Mouse (Mus musculus) kidney, adult 2 months (tissue): ENCODE measurements around the gene Tecpr1. TPM values are rescaled to one million over a fixed set of nuclear protein-coding genes. Genes with fewer than 3 reads are reported as not detected.

Experiments used
- DNase-seq: peaks from one replicate; pipeline ENCODE4 v3.0.0; 2021
- H3K27ac ChIP-seq: fragments of 200-500 bp; 2 replicates; pipeline ENCODE4 v1.5.1; 2012; ENCODE audit warnings: low read depth, low read length, control low read depth, inconsistent platforms; ENCODE audit not compliant: insufficient read depth
- H3K27me3 ChIP-seq: fragments of 200-500 bp; replicated peaks from 2 replicates; pipeline ENCODE4 v1.6.1; 2012; ENCODE audit warnings: mild to moderate bottlenecking, moderate library complexity, low read length, inconsistent platforms; ENCODE audit not compliant: control insufficient read depth, insufficient read depth
- H3K36me3 ChIP-seq: fragments of 200-500 bp; 2 replicates; pipeline ENCODE4 v1.6.1; 2012; ENCODE audit warnings: mild to moderate bottlenecking, moderate library complexity, low read length, inconsistent platforms; ENCODE audit not compliant: control insufficient read depth, insufficient read depth
- H3K4me1 ChIP-seq: fragments of 200-500 bp; 2 replicates; pipeline ENCODE4 v1.6.1; 2011; ENCODE audit warnings: low read length; ENCODE audit not compliant: control insufficient read depth, insufficient read depth
- H3K4me3 ChIP-seq: fragments of 200-500 bp; 2 replicates; pipeline ENCODE4 v1.5.1; 2011; ENCODE audit warnings: mild to moderate bottlenecking, low read depth, low read length, control low read depth; ENCODE audit not compliant: insufficient read depth
- CTCF ChIP-seq: fragments of 200-500 bp; conservative IDR thresholded peaks from 2 replicates; pipeline ENCODE4 v1.5.1; 2011; ENCODE audit warnings: low read depth, mild to moderate bottlenecking, control low read depth, low read length, moderate library complexity, mixed read lengths; ENCODE audit not compliant: insufficient read depth, insufficient read length
- POLR2A ChIP-seq: fragments of 200-500 bp; IDR thresholded peaks from one replicate; pipeline ENCODE4 v1.6.1; 2011; ENCODE audit warnings: low read depth, low read length, control low read depth
- WGBS: fragments of 180-500 bp; shearing (Covaris S2); methylation state at CpG from one replicate; pipeline ENCODE4 v1.1.7; 2018; 5-methylcytosine and 5-hydroxymethylcytosine counted together
- polyA plus RNA-seq: library from polyadenylated mRNA; depleted of rRNA; stranded (reverse); fragments of >200 nt; gene quantifications from 2 replicates; pipeline ENCODE4 v1.2.3, GENCODE M21; 2012

Tecpr1 gene
- polyA plus RNA-seq, 1 experiment: 35.6 TPM

DNA sequence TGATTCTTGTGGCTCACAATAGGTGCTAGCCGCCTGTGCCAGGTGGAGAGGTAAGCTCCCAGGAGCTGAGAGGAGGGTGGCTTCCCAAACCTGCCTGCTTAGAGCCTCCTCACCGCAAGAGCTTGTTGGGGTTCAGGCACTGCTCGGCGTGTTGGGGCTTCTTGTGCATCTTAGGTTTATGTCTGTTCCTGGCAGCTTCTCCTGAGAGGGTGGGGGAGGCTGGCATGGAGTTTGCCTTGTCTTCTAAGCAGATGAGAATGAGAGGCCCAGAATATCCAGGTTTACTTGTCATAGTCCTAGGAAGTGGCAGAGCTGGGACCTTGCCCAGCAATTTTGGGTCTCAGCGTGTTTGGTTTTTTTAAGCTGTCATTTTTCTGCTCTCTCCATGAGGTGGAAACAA, 38.4 kb upstream of the Tecpr1 start:
- Histone ChIP-seq H3K27me3 (no peaks in the 10 kb centered on the region), H3K4me1 (peaks cover 46% of the 10 kb centered on the region), H3K36me3 (no peaks in the 10 kb centered on the region; the same call in 1 of the 2 replicates), H3K4me3 (no peak overlapping the region), H3K27ac (peak overlapping the region; percentile 43)
- WGBS: 65% methylated on average over 5 of the region's 5 CpGs
- TF ChIP-seq CTCF (no peak), POLR2A (no peak)
- no peak for DNase-seq

DNA sequence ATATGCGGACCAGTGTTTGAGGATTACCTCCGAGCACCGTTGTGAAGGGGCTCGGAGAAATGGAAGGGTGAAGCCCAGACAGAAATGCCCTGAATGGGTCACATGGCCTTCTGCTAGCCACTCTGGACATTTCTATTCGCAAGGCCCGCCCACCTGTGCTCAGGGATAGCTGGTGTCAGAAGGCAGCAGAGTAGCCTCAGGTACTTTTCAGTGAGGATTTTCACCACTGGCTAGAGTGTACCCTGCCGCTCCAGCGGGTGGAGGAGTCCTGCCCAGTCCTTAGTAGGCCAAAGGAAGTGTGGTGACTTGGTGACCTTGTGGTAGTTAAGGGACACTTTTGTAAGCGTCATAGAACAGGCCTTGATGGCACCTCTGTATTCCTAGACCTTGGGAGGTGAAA, 37.9 kb upstream of the Tecpr1 start:
- peak; percentile 45 for DNase-seq
- Histone ChIP-seq H3K36me3 (no peaks in the 10 kb centered on the region; the same call in 1 of the 2 replicates), H3K27ac (peak overlapping the region; percentile 43), H3K4me3 (no peak overlapping the region), H3K4me1 (peaks cover 50% of the 10 kb centered on the region), H3K27me3 (no peaks in the 10 kb centered on the region)
- 51% methylated on average over 9 of the region's 9 CpGs for WGBS
- TF ChIP-seq POLR2A (no peak), CTCF (no peak)

DNA sequence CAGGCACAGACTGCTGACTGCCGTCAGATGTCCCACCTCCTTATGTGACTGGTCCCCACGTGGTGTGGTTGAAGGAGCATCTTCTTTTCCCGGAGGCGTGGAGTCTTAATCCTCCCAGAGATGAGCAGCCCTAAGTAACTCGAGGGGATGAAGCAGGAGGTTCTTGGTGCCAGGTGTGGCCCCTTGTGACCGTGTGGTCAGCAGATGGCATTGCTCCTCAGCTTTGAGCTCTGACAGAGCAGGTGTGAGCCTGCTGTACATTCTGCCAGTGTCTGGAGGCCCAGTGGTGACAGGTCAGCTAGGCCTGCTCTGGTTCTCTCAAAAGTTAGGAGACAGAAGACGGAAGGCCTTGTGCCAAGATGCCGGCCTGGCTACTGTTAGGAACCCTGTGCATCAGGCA, 37.0 kb upstream of the Tecpr1 start:
- TF ChIP-seq CTCF (no peak), POLR2A (no peak)
- 60% methylated on average over 8 of the region's 8 CpGs for WGBS
- H3K4me3 ChIP-seq: no peak overlapping the region
- no peaks in the 10 kb centered on the region for H3K27me3 ChIP-seq
- H3K4me1 ChIP-seq: peaks cover 50% of the 10 kb centered on the region
- 0 out of 2 replicates have a peak overlapping the region, but pooled peaks have one; percentile 14 for H3K27ac ChIP-seq
- DNase-seq: no peak
- no peaks in the 10 kb centered on the region; the same call in 1 of the 2 replicates for H3K36me3 ChIP-seq

DNA sequence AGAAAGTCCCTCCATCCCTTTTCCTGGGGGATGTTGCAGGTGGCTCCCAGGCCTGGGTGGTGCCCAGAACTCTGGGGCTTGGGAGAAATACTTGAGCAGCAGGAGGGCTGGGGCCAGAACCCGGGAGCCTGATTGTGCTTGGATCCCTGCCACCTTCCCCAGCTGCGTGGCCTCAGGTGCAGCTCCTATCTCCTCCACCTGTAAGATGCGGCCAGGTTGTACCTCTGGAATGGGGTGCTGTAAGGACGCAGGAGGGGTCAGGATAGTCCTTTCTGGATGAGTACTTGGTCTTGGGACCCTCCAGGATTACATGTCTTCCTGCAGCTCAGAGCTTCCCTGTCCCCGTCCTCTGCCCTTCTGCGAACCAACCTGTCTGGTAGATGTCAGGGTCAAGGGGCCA, 35.8 kb upstream of the Tecpr1 start:
- H3K27ac ChIP-seq: peak overlapping the region; percentile 78
- no peaks in the 10 kb centered on the region; the same call in 1 of the 2 replicates for H3K36me3 ChIP-seq
- peaks cover 50% of the 10 kb centered on the region for H3K4me1 ChIP-seq
- peak; percentile 29 for DNase-seq
- H3K4me3 ChIP-seq: no peak overlapping the region
- H3K27me3 ChIP-seq: no peaks in the 10 kb centered on the region
- TF ChIP-seq CTCF (no peak), POLR2A (no peak)
- 42% methylated on average over 6 of the region's 6 CpGs for WGBS

DNA sequence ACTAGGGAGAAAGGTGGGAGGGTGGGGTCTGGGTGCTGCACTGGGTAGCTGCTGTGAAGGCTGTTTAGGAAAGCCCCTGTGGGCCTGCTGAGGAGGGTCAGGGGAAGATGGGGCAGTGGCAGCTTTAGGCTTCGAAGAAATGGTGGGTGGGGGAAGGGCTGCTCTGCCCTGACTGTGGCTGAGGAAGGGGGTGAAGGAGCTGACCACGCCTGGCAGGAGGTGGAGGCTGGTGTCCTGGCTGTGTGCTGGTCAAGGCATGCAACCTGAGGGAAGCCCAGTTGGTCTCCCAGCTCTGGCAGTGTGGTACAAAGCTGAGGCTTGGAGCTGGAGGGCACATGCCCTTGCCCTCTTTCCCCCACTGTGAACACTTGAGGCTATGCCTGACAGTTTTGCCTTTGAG, 35.3 kb upstream of the Tecpr1 start:
- H3K27ac ChIP-seq: peak overlapping the region; percentile 78
- WGBS: 19% methylated on average over 2 of the region's 2 CpGs
- no peak overlapping the region for H3K4me3 ChIP-seq
- TF ChIP-seq POLR2A (no peak), CTCF (no peak)
- DNase-seq: peak; percentile 41
- H3K27me3 ChIP-seq: no peaks in the 10 kb centered on the region
- H3K36me3 ChIP-seq: no peaks in the 10 kb centered on the region; the same call in 1 of the 2 replicates
- H3K4me1 ChIP-seq: peaks cover 50% of the 10 kb centered on the region

DNA sequence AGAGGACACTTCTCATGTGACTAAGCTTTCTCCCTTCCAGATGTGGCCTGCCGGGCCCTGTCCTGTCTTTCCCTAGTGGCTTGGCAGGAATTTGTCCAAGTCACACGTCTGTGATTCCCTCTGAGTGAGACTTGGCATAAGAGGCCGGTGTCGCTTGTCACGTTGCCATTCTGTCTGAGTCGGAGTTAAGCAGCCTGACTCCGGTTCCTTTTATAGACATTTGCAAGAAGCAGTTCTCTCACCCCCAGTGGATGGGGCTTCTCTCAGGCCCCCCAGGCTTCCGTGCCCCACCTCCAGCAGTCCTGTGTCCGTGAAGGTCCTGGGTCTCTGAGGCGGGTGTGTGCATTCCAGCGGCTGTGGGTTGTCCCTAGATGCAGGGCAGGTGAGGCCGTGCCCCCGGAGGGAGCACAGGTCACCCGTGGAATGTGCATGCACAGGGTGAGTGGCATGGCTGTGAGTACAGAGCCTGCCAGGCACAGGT, 34.8 kb upstream of the Tecpr1 start:
- Histone ChIP-seq H3K4me3 (peak overlapping the region; percentile 19), H3K4me1 (peaks cover 50% of the 10 kb centered on the region), H3K36me3 (no peaks in the 10 kb centered on the region; the same call in 1 of the 2 replicates), H3K27me3 (no peaks in the 10 kb centered on the region), H3K27ac (peak overlapping the region; percentile 78)
- DNase-seq: peak; percentile 88
- TF ChIP-seq CTCF: no peak
- no peak for TF ChIP-seq POLR2A
- 11% methylated on average over 14 of the region's 14 CpGs for WGBS

DNA sequence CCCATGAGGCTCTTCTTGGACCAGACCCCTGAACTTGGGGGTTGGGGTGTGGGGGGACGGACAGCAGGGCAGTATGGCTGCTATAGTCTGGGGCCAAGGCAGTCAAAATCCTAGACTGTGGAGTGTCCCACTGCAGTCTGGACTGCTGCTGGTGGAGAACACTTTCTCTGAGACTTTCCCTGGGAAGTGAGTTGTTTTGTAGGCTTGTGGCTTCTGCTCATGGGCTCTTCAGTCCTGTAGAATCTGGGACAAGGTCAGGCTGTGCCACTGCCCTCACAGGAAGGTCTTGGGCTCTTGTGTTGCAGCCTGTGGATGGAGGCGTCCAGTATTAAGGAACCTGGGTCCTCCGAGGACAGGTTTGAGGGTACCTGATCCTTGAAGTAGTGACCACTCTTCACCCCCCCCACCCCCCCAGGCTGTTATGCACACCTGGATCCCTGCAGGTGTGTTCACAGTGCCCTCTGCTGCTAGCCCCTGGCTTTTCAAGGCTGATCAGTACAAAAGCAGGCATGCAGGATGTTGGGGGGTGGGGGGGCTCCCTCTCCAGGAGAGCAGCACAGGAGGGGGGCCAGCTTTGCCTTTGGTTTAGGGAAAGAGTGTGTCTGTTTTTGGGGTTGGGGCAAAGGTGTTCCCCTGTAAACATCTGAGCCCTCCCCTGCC, 34.2 kb upstream of the Tecpr1 start:
- DNase-seq: no peak
- Histone ChIP-seq H3K27ac (peak overlapping the region; percentile 86), H3K27me3 (no peaks in the 10 kb centered on the region), H3K36me3 (no peaks in the 10 kb centered on the region; the same call in 1 of the 2 replicates), H3K4me1 (peaks cover 46% of the 10 kb centered on the region), H3K4me3 (peak overlapping the region; percentile 92)
- WGBS: 44% methylated on average over 3 of the region's 3 CpGs
- TF ChIP-seq CTCF (peak; percentile 33; the same call in 1 of the 2 replicates), POLR2A (no peak)
